Mouse (Mus musculus) cortical plate, adult 2 months (tissue): ENCODE results near the gene Nfic.

ENCODE experiments used
- CTCF ChIP-seq: fragments of 200-500 bp; IDR thresholded peaks from 2 replicates; pipeline ENCODE4 v1.5.1; 2011; ENCODE audit warnings: mild to moderate bottlenecking, control low read depth, low read length; ENCODE audit not compliant: insufficient read depth; ENCODE audit errors: extremely low read depth
- POLR2A ChIP-seq: fragments of 200-500 bp; IDR thresholded peaks from 2 replicates; pipeline ENCODE4 v1.6.1; 2011; ENCODE audit warnings: mild to moderate bottlenecking, low read length, control low read depth; ENCODE audit not compliant: insufficient read depth; ENCODE audit errors: extremely low read depth

DNA sequence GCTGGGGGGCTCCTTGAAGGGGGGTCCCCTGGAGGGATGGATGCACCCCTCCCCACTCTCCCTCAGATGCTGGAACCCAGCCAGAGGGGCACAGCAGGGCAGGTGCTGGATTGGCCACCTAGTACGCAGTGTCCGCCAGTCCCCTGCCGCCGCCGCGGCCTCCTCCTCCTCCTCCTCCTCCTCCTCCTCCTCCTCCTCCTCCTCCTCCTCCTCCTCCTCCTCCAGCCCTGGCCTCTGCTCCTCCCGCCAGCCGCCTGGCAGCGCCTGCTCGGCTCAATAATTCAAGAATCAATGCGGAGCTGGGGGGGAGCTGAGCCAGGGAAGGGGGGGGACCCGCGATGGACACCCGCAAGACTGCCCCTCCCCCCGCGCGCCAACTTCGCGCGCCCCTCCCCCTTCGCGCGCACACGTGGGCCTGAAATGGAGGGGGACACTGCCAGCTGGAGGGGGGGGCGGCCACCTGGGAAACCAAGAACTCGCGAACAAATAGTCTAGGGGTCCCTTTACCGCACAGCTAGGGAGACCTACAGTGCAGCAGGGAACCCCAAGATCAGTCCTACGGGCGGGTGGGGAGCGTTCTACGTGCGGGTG is 29.3 kb downstream of the Nfic start:
- TF ChIP-seq POLR2A (no peak), CTCF (no peak)
